Mouse (Mus musculus): Measurements from ENCODE around the gene Lfng.

DNA sequence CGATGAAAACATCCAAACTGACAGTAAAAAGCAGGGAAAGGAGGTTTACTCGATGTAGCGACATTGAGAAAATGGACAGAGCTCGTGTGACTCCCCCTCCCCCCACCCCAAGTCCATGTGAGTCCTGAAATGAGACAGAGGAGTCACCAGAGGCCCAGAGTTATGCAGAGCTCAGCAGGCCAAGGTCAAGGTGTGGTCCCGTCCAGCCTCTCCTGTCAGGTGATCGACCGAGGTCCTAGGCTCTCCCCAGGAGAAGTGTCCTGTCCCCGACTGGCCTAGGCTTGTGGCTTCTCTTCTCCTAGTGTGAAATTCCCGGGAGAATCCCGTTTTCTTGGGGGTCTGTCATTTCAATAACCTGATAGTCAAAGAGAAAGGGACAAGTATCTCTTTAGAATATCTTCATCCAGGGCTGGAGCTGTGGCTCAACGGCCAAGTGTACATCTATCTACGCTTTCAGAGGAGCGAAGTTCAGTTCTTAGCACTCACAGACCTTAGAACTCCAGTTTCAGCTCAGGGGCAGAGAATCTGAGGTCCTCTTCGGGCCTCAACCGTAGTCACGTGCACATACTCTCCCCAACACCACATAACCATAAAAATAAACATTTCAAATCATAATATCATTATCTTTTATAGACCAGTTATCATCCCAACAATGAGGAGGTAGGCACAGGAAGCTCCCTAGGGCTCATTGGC lies 17.9 kb upstream of the Lfng start:
- TF ChIP-seq POLR2A (IDR thresholded peaks at IDR 0.05; ENCODE audit: control insufficient read depth, low read depth, low read length): no peak
- no peak for TF ChIP-seq CTCF (IDR thresholded peaks at IDR 0.05; ENCODE audit: control insufficient read depth, insufficient read depth, insufficient replicate concordance, low read depth, low read length)
